Mouse (Mus musculus) kidney, adult 8-10 months (tissue): Measurements from ENCODE around the gene Nup205.

Source experiments
- DNase-seq, 2 experiments: peaks; one replicate each; pipeline ENCODE4 v3.0.0; 2022

Gene Nup205

GRCm38 (mm10) chr6:35288920-35289319, 111.7 kb downstream of the Nup205 start:
- DNase-seq: no peak

- DNase-seq: no peak
Measured at GRCm38 (mm10) chr6:35289676-35290075, 112.5 kb downstream of the Nup205 start.

GRCm38 (mm10) chr6:35294964-35295363, 117.7 kb downstream of the Nup205 start:
- no peak for DNase-seq

GRCm38 (mm10) chr6:35297001-35297400, 119.8 kb downstream of the Nup205 start:
- peak; percentile 66 to 75 for DNase-seq
